Mouse (Mus musculus) layer of hippocampus, adult 11-12 months (tissue): ENCODE results near the gene Ucn2.

Experiments
- DNase-seq: peaks from one replicate; pipeline ENCODE4 v3.0.0; 2022; ENCODE audit warnings: low spot score

Gene Ucn2

DNA sequence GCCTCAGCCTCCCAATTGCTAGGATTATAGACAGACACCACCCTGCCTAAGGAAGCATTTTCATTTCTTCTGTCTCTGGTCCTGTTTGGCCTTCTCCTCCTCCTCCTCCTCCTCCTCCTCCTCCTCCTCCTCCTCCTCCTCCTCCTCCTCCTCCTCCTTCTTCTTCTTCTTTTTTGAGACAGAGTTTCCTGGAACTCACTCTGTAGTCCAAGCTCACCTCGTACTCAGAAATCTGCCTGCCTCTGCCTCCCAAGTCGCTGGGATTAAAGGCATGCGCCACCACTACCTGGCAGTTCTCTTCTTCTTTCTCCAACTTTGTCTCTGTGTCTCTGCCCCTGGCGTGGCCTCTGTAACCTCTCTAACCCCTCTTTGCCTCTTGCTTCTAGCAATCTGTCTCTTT, at the start of gene Ucn2:
Ucn2 (plus strand) TSS at position 301 of the 400 bp plus-strand sequence.
- DNase-seq: no peak

- peak; percentile 95 for DNase-seq
Measured at GRCm38 (mm10) chr9:108936418-108937364, 49.1 kb upstream of the Ucn2 start, which contains the start of gene Uqcrc1. Gene Uqcrc1, plus strand, starts transcription at chr9:108936633.

- DNase-seq: no peak
Measured at GRCm38 (mm10) chr9:108945111-108945510, 40.7 kb upstream of the Ucn2 start.

GRCm38 (mm10) chr9:108945608-108946007, 40.2 kb upstream of the Ucn2 start:
- no peak for DNase-seq

GRCm38 (mm10) chr9:108949231-108949966, 36.4 kb upstream of the Ucn2 start:
- DNase-seq: no peak

DNA sequence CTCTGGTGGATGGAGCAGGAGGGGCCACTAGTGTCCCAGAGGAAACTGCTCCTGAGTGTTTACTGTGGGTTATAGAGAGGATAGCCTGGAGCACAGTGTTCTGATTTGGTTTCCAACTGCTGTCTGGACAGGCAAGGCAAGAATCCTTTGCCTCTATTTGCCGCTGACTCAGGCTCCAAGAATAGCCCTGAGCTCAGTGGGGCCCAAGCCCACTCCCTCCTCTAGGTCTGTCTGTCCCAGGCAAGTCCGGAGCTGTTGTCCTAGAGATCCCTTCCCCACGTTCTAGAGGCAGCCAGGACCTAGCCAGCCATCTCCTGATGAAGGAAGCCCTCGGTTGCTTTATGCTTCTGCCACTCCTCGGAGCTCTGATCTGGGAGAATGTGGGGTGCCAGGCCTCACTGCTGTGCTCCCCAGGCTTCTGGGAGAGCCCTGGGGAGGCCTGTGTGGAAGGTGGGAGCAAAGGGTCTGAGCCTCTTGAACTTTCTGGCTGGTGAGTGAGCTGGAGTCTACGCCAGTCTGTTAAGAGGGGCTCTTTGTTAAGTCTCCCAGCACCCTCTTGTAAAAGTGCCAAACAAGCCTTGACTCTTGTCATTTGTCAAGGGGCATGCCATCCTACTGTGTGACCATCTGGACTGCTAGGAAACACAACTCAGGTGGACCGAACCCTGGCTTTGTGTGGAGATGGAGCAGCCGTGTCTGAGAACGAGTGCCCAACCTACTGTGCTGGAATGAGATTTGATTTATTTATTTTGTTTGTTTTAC, 35.7 kb upstream of the Ucn2 start:
- DNase-seq: no peak

DNA sequence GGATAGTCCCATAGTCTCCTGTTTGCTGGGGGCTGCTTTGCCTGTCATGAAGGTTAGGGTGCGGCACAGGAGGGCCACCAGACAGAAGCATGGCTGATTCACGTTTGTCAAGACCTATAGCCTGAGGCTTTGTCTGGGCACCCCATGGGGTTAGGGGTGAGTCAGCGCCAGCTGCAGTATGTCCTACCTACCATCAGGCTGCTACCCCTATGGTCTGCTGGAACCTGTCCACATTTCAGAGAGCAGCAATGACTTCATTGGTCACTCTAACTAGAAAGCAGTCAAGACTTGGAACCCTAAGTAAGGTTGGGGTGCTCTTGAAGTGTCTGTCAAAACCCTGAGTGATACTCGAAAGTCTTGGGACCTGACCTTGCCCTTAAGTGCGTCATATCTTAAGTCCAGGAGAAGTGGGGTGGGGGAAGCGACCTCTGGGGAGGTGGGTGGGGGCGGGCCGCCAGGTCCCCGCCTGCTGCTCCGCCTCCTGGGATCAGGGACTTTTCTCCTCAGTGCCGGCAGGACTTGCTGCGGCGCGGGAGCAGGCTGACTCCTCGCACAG, 32.7 kb upstream of the Ucn2 start, which contains the start of gene Col7a1:
Col7a1 (plus strand) TSS at position 506 of the 556 bp plus-strand sequence.
- DNase-seq: no peak

DNA sequence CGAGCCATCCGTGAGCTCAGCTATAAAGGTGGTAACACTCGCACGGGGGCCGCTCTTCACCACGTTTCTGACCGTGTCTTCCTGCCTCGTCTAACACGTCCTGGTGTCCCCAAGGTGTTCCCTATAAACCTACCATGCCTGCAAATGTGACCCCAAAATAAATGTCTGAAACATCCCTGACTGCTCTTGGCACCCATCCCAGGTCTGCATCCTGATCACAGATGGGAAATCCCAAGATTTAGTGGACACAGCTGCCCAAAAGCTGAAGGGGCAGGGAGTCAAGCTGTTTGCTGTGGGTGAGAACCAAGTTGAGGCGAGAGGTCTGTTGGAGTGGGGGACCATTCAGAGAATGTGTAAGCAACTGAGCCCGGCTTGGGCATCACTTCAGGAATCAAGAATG, 30.6 kb upstream of the Ucn2 start:
- DNase-seq: no peak

DNA sequence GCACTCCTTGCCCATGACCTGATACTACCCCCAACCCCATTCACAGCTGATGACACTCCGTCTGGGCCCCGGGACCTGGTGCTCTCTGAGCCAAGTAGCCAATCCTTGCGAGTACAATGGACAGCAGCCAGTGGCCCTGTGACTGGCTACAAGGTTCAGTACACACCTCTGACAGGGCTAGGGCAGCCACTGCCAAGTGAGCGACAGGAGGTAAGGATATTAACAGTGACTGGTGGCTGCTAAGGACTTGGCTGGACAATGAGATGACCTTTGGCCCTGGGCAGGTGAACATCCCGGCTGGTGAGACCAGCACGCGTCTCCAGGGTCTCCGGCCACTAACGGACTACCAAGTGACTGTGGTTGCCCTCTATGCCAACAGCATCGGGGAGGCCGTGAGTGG, 30.0 kb upstream of the Ucn2 start:
- DNase-seq: no peak

DNA sequence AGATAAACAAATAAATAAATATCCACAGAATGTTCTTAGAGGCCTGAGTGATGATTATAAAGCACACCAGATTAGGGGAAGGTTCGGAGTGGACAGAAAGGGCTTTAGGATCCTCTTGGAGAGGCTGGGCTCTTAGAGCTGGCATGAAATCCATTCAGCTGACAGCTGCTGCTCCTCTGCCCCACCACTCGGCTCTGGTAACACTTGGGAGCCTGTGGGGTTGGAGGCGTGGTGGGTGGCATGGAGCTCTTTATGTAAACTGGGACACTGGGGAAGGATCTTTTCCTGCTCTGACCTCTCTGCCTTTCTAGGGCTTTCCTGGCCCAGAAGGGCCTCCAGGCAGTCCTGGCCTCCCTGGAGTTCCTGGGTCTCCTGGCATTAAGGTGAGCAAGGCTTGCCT, 22.2 kb upstream of the Ucn2 start:
- DNase-seq: no peak

DNA sequence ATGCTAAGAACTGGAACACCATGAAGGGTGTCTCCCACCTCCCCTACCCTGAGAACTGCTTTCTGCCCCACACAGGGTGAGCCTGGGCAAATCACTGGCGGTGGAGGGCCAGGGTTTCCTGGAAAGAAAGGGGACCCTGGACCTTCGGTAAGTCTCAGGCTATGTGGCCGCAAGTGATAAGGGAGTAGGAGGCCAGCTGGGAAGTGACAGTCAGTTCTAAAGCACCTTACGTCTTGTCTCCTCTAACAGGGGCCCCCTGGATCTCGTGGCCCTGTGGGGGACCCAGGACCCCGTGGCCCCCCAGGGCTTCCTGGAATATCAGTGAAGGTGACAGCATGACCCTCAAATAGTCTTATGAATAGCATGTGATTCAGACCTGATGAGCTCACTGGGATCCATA, 21.5 kb upstream of the Ucn2 start:
- DNase-seq: no peak

DNA sequence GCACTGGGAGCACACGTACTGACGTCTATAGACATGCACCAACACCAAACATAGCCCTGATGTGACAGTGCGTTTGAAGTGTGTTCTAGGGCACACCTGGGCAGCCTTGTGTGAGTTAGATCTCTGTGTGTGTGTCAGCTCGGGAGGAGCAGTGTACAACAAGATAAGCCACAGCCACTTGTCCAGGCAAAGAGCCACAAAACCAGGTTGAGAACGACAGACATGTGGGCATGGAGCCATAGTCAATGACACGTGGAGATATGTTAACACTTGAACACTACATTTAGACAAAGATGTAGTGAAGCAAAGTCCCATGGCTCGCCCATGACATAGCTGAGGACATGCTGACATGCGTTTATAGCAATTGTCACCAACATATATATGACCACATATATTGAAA, 15.2 kb upstream of the Ucn2 start:
- no peak for DNase-seq

GRCm38 (mm10) chr9:108976483-108976882, 9.3 kb upstream of the Ucn2 start:
- DNase-seq: no peak

GRCm38 (mm10) chr9:108977966-108978365, 7.8 kb upstream of the Ucn2 start:
- DNase-seq: no peak

GRCm38 (mm10) chr9:108982498-108982897, 3.3 kb upstream of the Ucn2 start:
- no peak for DNase-seq

DNA sequence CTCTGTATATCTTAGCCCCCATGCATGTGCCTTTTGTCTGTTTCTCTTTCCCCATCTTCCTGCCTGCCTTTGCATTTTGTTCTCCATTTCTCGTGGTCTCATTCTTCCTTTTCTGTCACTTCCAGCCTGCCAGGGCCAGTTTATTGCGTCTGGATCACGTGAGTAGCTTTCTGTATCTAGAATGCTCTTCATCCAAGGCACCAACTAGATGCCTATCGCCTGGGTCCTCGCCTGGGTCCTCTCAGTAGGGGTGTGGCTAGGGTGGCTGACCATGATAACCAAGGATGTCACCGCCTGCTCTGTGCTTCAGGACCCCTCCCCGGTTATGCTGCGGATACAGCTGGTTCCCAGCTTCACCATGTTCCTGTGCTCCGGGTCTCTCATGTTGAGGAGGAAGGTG, 2.6 kb upstream of the Ucn2 start:
- DNase-seq: no peak

- no peak for DNase-seq
Measured at GRCm38 (mm10) chr9:108987704-108988350, 2.0 kb downstream of the Ucn2 start.

- DNase-seq: no peak
Measured at GRCm38 (mm10) chr9:108989802-108990461, 4.1 kb downstream of the Ucn2 start.

DNA sequence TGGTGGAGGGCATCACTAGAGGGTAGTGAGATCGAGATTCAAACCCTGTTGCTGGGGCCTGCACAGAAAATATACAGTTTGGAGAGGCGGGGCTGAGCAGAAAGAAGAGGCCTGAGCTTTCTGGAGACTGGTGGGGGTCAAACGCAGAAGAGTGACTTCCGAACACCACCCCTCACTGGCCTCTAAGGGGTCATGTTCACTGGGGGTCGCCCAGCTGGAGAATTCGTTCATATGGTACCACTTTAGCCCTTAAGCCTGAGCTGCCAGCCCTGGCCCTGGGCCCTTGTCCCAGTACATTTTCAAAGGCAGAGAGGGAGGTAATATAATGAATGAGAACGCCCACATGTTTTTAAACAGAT, 4.6 kb downstream of the Ucn2 start:
- no peak for DNase-seq

DNA sequence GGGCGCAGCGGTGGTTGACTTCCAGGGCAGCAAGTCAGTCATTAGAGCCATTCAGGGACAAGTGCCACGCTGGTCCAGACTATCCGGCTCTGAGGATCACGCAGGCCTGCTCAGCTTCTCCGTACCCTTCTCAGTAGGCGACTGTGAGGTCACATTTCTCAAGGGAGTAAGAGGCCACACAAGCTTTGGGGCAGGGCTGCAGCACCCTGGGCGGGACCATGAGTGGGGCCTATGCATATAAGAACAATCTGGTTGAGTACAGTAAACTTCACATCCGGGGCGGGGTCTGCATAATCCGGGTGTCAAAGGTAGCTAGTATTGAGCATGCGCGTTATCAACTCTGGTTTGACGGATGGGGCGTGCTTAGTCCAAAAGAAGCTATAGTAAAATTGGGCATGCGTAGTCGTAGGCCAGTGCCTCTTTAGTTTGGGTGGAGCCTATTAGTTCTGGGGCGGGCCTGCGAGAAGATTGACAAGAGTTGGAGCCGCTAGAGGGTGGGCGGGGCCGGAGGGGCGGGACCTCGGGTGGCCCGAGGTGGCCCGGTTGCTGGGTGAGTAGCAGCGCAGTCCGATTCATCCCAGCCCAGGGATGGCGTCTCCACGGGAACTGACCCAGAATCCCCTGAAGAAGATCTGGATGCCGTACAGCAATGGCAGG, 5.7 kb downstream of the Ucn2 start, which contains the start of gene Pfkfb4:
Pfkfb4 (plus strand) TSS at position 351 of the 657 bp plus-strand sequence.
- DNase-seq: peak; percentile 98
